Mouse (Mus musculus) heart, postnatal 0 days (tissue): ENCODE results near the gene Rbpjl. TPM values are rescaled to one million over a fixed set of nuclear protein-coding genes. Genes with fewer than 3 reads are reported as not detected.

ENCODE experiments used
- ATAC-seq: fragments of 200-750 bp; cut with Nextera tagmentation; 2 replicates; pipeline ENCODE4 v1.8.0; 2017; ENCODE audit warnings: low read depth, moderate number of reproducible peaks, moderate library complexity; ENCODE audit not compliant: insufficient read depth
- DNase-seq: peaks from one replicate; pipeline ENCODE4 v3.0.0-alpha.2; 2016; ENCODE audit warnings: low spot score
- H3K27ac ChIP-seq: fragments of 300-500 bp; sonication (generic); 2 replicates; pipeline ENCODE4 v1.5.1; 2014; ENCODE audit warnings: low read depth, mild to moderate bottlenecking
- H3K27me3 ChIP-seq: fragments of 300-500 bp; sonication (generic); 2 replicates; pipeline ENCODE4 v1.6.1; 2014; ENCODE audit warnings: low read length, mixed read lengths; ENCODE audit not compliant: control insufficient read depth, insufficient read depth
- H3K36me3 ChIP-seq: fragments of 300-500 bp; sonication (generic); replicated peaks from 2 replicates; pipeline ENCODE4 v1.6.1; 2014; ENCODE audit warnings: low read length, mixed read lengths; ENCODE audit not compliant: control insufficient read depth, insufficient read depth
- H3K4me1 ChIP-seq: fragments of 300-500 bp; sonication (generic); 2 replicates; pipeline ENCODE4 v1.6.1; 2014; ENCODE audit warnings: antibody characterized with exemption; ENCODE audit not compliant: control insufficient read depth, insufficient read depth
- H3K4me2 ChIP-seq: fragments of 300-500 bp; sonication (generic); 2 replicates; pipeline ENCODE4 v1.6.1; 2014; ENCODE audit warnings: low read depth, mild to moderate bottlenecking, low read length, moderate library complexity
- H3K4me3 ChIP-seq: fragments of 300-500 bp; sonication (generic); 2 replicates; pipeline ENCODE4 v1.5.1; 2014; ENCODE audit warnings: low read depth, low read length
- H3K9ac ChIP-seq: fragments of 300-500 bp; sonication (generic); replicated peaks from 2 replicates; pipeline ENCODE4 v1.6.1; 2014; ENCODE audit warnings: low read depth, low read length, mixed read lengths
- H3K9me3 ChIP-seq: fragments of 300-500 bp; sonication (generic); replicated peaks from 2 replicates; pipeline ENCODE4 v1.6.1; 2016; ENCODE audit warnings: low read length; ENCODE audit not compliant: control insufficient read depth
- CTCF ChIP-seq: IDR thresholded peaks from 2 replicates; pipeline ENCODE4 v1.5.1; 2016; ENCODE audit warnings: antibody characterized with exemption, control low read depth, low read depth
- EP300 ChIP-seq: IDR thresholded peaks from 2 replicates; pipeline ENCODE4 v1.6.1; 2016; ENCODE audit warnings: antibody characterized with exemption, low read depth
- WGBS: fragments of 180-500 bp; shearing (Covaris S2); extraction: QIAGEN DNeasy Blood & Tissue Kit; methylation state at CpG from one replicate; pipeline ENCODE4 v1.1.7; 2014; 5-methylcytosine and 5-hydroxymethylcytosine counted together
- polyA plus RNA-seq: library from polyadenylated mRNA; unstranded; fragments of >200 nt; fragmentation: Nextera tagmentation; extraction: Ambion mirVana; gene quantifications from 2 replicates; pipeline ENCODE4 v1.2.1, GENCODE M21; 2015
- total RNA-seq: library from RNA; depleted of rRNA; stranded (reverse); fragments of >200 nt; gene quantifications from 2 replicates; pipeline ENCODE4 v1.2.3, GENCODE M21; 2014; ENCODE audit warnings: low replicate concordance

Rbpjl gene
- total and polyA plus RNA-seq, 2 experiments from 2014 or later: 0.05 TPM; not detected in 1

- no peaks in the 10 kb centered on the region for H3K9me3 ChIP-seq
Measured at GRCm38 (mm10) chr2:164359668-164360067, 43.3 kb upstream of the Rbpjl start.

GRCm38 (mm10) chr2:164360974-164361657 is 41.8 kb upstream of the Rbpjl start:
- Histone ChIP-seq H3K9ac (no peak overlapping the region), H3K4me2 (no peak overlapping the region), H3K4me3 (no peak overlapping the region), H3K9me3 (no peaks in the 10 kb centered on the region), H3K36me3 (no peaks in the 10 kb centered on the region), H3K4me1 (no peaks in the 10 kb centered on the region), H3K27ac (no peak overlapping the region), H3K27me3 (no peaks in the 10 kb centered on the region)
- TF ChIP-seq CTCF (no peak), EP300 (no peak)
- WGBS: 29% methylated on average over 13 of the region's 13 CpGs
- ATAC-seq (no peak), DNase-seq (no peak)

More at GRCm38 (mm10) chr2:164359668-164360067, 43.3 kb upstream of the Rbpjl start:
- no peaks in the 10 kb centered on the region for H3K36me3 ChIP-seq
- H3K27me3 ChIP-seq: no peaks in the 10 kb centered on the region
- H3K27ac ChIP-seq: no peak overlapping the region
- 74% methylated on average over 5 of the region's 5 CpGs for WGBS
- H3K4me2 ChIP-seq: no peak overlapping the region
- H3K9ac ChIP-seq: no peak overlapping the region
- no peak for DNase-seq
- no peak overlapping the region for H3K4me3 ChIP-seq
- ATAC-seq: no peak
- no peak for TF ChIP-seq CTCF
- TF ChIP-seq EP300: no peak
- H3K4me1 ChIP-seq: no peaks in the 10 kb centered on the region

DNA sequence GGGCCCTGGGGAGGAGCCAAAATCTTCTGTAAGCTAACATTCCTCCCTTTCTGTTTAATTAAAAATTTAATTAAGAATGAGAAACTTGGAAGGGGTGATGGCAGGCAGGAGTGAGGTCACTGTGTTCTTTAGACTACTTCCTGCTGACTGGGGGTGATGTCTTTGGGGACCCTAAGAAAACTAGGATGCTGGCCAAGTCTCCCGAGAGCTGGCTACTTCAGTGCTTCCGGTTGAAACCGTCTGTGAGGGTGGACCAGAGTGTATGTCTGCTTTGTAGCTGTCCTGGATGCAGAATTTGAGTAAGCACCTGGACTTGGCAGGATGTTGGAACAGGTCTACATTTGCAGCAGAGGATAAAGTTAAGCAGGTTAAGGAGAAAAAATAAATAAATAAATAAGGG is 36.0 kb upstream of the Rbpjl start:
- no peak overlapping the region for H3K9ac ChIP-seq
- no peak overlapping the region for H3K4me2 ChIP-seq
- no peak overlapping the region for H3K4me3 ChIP-seq
- H3K9me3 ChIP-seq: no peaks in the 10 kb centered on the region
- H3K27ac ChIP-seq: no peak overlapping the region
- no peak for DNase-seq
- no peaks in the 10 kb centered on the region for H3K27me3 ChIP-seq
- TF ChIP-seq CTCF: no peak
- no peak for TF ChIP-seq EP300
- H3K36me3 ChIP-seq: no peaks in the 10 kb centered on the region
- H3K4me1 ChIP-seq: no peaks in the 10 kb centered on the region
- ATAC-seq: no peak
- 40% methylated on average over 3 of the region's 3 CpGs for WGBS

DNA sequence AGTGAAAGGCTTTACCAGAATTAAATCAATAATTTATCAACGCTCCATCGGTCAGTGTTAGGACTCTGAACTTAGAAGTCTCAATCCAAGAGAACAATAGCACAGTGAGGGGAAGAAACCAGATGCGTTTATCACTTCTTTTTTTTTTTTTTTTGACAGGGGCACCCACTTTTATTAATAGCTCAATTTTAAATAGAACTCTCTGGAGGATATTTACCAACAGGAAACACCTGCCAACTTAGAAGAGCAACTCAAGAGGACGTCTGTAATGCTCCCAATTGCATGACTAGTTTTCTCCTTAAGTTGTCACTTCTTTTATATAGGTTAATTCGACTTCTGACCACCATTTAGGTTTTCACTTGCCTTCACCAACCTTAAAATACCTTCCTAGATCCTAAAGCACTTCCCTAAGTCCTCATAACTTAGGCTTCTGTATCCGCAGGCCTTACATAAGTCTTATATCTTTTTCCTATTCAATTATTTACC is 34.3 kb upstream of the Rbpjl start:
- Histone ChIP-seq H3K27ac (no peak overlapping the region), H3K4me2 (no peak overlapping the region), H3K4me3 (no peak overlapping the region), H3K27me3 (no peaks in the 10 kb centered on the region), H3K4me1 (no peaks in the 10 kb centered on the region), H3K9me3 (no peaks in the 10 kb centered on the region), H3K36me3 (no peaks in the 10 kb centered on the region), H3K9ac (no peak overlapping the region)
- ATAC-seq (no peak), DNase-seq (no peak)
- 66% methylated on average over 6 of the region's 6 CpGs for WGBS
- TF ChIP-seq EP300 (no peak), CTCF (no peak)

- no peak for ATAC-seq
Measured at GRCm38 (mm10) chr2:164371371-164371770, 31.6 kb upstream of the Rbpjl start.

More at GRCm38 (mm10) chr2:164371371-164371770, 31.6 kb upstream of the Rbpjl start:
- Histone ChIP-seq H3K27me3 (no peaks in the 10 kb centered on the region), H3K36me3 (no peaks in the 10 kb centered on the region), H3K4me1 (no peaks in the 10 kb centered on the region), H3K4me2 (no peak overlapping the region), H3K27ac (no peak overlapping the region), H3K4me3 (no peak overlapping the region), H3K9ac (no peak overlapping the region), H3K9me3 (no peaks in the 10 kb centered on the region)
- no peak for DNase-seq
- TF ChIP-seq CTCF (no peak), EP300 (no peak)
- WGBS: 78% methylated on average over 3 of the region's 3 CpGs
